Mouse (Mus musculus): ENCODE data around the gene Supt6. TPM values are rescaled to one million over a fixed set of nuclear protein-coding genes. Genes with fewer than 3 reads are reported as not detected.
"Not testable (repeated sequence)": the region's sequence is repeated elsewhere in the genome, so short reads cannot be mapped to it uniquely, and the experiment has no call there.

The Supt6 gene
- total and polyA plus RNA-seq, 3 experiments = 39.6 to 93.2 (median 59.8) TPM

GRCm38 (mm10) chr11:78189234-78190040 lies 56.4 kb downstream of the Supt6 start (continued):
- TF ChIP-seq POLR2A (IDR thresholded peaks at IDR 0.05; ENCODE audit: control insufficient read depth in 1 of 2, insufficient read depth in 1 of 2, low read depth in 1 of 2, low read length in 2 of 2, poor library complexity in 1 of 2) = peak in 1 of 2 experiments; percentile 38; a peak in 1 of 4 replicates
- peak; percentile 91 for TF ChIP-seq BHLHE40 (IDR thresholded peaks at IDR 0.05; ENCODE audit: borderline replicate concordance, low read depth, low read length)
- no peak for TF ChIP-seq CTCF (IDR thresholded peaks at IDR 0.05 in 2 of 3, conservative IDR thresholded peaks at IDR 0.05 in 1 of 3; ENCODE audit: control insufficient read depth in 1 of 3, insufficient read depth in 1 of 3, low read depth in 2 of 3, low read length in 3 of 3, poor library complexity in 1 of 3, severe bottlenecking in 1 of 3)
- TF ChIP-seq NELFE (IDR thresholded peaks at IDR 0.05; ENCODE audit: low read depth, low read length) = peak; percentile 42

GRCm38 (mm10) chr11:78188331-78189233 lies 57.2 kb downstream of the Supt6 start, which contains the start of gene Rab34:
TSS of gene Rab34 (plus strand) at chr11:78188430.
- peak within 1 kb of the TSS; percentile 88 for H3K9ac ChIP-seq (ENCODE audit: control insufficient read depth, low read depth, low read length, poor library complexity, severe bottlenecking)
- peak within 1 kb of the TSS; percentile 72 to 73 for H3K4me3 ChIP-seq (ENCODE audit: control insufficient read depth in 1 of 2, insufficient read depth in 1 of 2, low read depth in 2 of 2, low read length in 2 of 2)
- H3K9me3 ChIP-seq (replicated peaks; ENCODE audit: insufficient read depth, low read length) = no peaks in the 10 kb centered on the region
- H3K36me3 ChIP-seq (ENCODE audit: control insufficient read depth in 1 of 2, insufficient read depth in 2 of 2, low read length in 2 of 2) = peaks cover 0 to 6% of the 10 kb centered on the region in 2 experiments; a peak in 3 of 4 replicates
- H3K4me1 ChIP-seq (ENCODE audit: control insufficient read depth in 1 of 2, insufficient read depth in 2 of 2, low read length in 2 of 2) = peaks cover 0 to 12% of the 10 kb centered on the region in 2 experiments; a peak in 2 of 4 replicates
- no peak within 1 kb of the TSS for H3K27ac ChIP-seq (ENCODE audit: control insufficient read depth, low read depth, low read length)
- TF ChIP-seq ZMIZ1 (IDR thresholded peaks at IDR 0.05; ENCODE audit: low read depth, low read length) = no peak
- peak in 1 of 2 experiments; percentile 12; a peak in 1 of 4 replicates for TF ChIP-seq POLR2A (IDR thresholded peaks at IDR 0.05; ENCODE audit: control insufficient read depth in 1 of 2, insufficient read depth in 1 of 2, low read depth in 1 of 2, low read length in 2 of 2, poor library complexity in 1 of 2)
- peak; percentile 15; the same call in 1 of the 2 replicates for TF ChIP-seq NRF1 (IDR thresholded peaks at IDR 0.05; ENCODE audit: insufficient read depth, low read depth, low read length, poor library complexity, severe bottlenecking)
- peak; percentile 34; the same call in 1 of the 2 replicates for TF ChIP-seq MAZ (IDR thresholded peaks at IDR 0.05; ENCODE audit: low read depth, low read length)
- 0 out of 2 replicates have a peak, but pooled peaks have one; percentile 42 for TF ChIP-seq USF1 (IDR thresholded peaks at IDR 0.05; ENCODE audit: low read depth, low read length)
- TF ChIP-seq NELFE (IDR thresholded peaks at IDR 0.05; ENCODE audit: low read depth, low read length) = peak; percentile 14; the same call in 1 of the 2 replicates
- peak; percentile 57 for DNase-seq (ENCODE audit: low read depth, low spot score)
- peaks cover 0 to 6% of the 10 kb centered on the region in 2 experiments; a peak in 1 of 4 replicates for H3K27me3 ChIP-seq (ENCODE audit: control insufficient read depth in 1 of 2, insufficient read depth in 2 of 2, low read length in 2 of 2)
- H3K79me2 ChIP-seq (ENCODE audit: control insufficient read depth, insufficient read depth, low read length, poor library complexity) = peaks cover 9% of the 10 kb centered on the region; the same call in 1 of the 2 replicates

GRCm38 (mm10) chr11:78184702-78185101 lies 61.1 kb downstream of the Supt6 start:
- Histone ChIP-seq H3K36me3 (ENCODE audit: control insufficient read depth in 1 of 2, insufficient read depth in 2 of 2, low read length in 2 of 2) (peaks cover 12 to 31% of the 10 kb centered on the region in 2 experiments), H3K4me1 (ENCODE audit: control insufficient read depth in 1 of 2, insufficient read depth in 2 of 2, low read length in 2 of 2) (peaks cover 4 to 22% of the 10 kb centered on the region in 2 experiments), H3K4me3 (ENCODE audit: control insufficient read depth in 1 of 2, insufficient read depth in 1 of 2, low read depth in 2 of 2, low read length in 2 of 2) (peak overlapping the region in 1 of 2 experiments; percentile 58; a peak in 1 of 4 replicates), H3K79me2 (ENCODE audit: control insufficient read depth, insufficient read depth, low read length, poor library complexity) (peaks cover 32% of the 10 kb centered on the region)
- H3K27ac ChIP-seq (ENCODE audit: control insufficient read depth, low read depth, low read length); H3K9ac ChIP-seq (ENCODE audit: control insufficient read depth, low read depth, low read length, poor library complexity, severe bottlenecking); H3K9me3 ChIP-seq (replicated peaks; ENCODE audit: insufficient read depth, low read length); H3K27me3 ChIP-seq (ENCODE audit: control insufficient read depth in 1 of 2, insufficient read depth in 2 of 2, low read length in 2 of 2): not testable (repeated sequence)
- TF ChIP-seq MYC (IDR thresholded peaks at IDR 0.05; ENCODE audit: low read depth, low read length) (peak; percentile 51; the same call in 1 of the 2 replicates), MAX (IDR thresholded peaks at IDR 0.05; ENCODE audit: low read length) (0 out of 2 replicates have a peak, but pooled peaks have one; percentile 20), TBP (IDR thresholded peaks at IDR 0.05; ENCODE audit: low read depth, low read length) (peak; percentile 88), MXI1 (IDR thresholded peaks at IDR 0.05; ENCODE audit: low read depth, low read length) (0 out of 2 replicates have a peak, but pooled peaks have one; percentile 12), SIN3A (IDR thresholded peaks at IDR 0.05; ENCODE audit: low read length) (peak; percentile 41; the same call in 1 of the 2 replicates)
- peak; percentile 42 for DNase-seq (ENCODE audit: low read depth, low spot score)
